Mouse (Mus musculus) ovary, postnatal 10 days (tissue): Measurements from ENCODE around the gene Ap1s2.

Experiments
- DNase-seq: peaks from one replicate; pipeline ENCODE4 v3.0.0; 2022; ENCODE audit warnings: low spot score

Gene Ap1s2

GRCm38 (mm10) chrX:163908337-163909250, at the start of gene Ap1s2:
Gene Ap1s2, plus strand, starts transcription at chrX:163909017.
- DNase-seq, result peak; percentile 68

DNA sequence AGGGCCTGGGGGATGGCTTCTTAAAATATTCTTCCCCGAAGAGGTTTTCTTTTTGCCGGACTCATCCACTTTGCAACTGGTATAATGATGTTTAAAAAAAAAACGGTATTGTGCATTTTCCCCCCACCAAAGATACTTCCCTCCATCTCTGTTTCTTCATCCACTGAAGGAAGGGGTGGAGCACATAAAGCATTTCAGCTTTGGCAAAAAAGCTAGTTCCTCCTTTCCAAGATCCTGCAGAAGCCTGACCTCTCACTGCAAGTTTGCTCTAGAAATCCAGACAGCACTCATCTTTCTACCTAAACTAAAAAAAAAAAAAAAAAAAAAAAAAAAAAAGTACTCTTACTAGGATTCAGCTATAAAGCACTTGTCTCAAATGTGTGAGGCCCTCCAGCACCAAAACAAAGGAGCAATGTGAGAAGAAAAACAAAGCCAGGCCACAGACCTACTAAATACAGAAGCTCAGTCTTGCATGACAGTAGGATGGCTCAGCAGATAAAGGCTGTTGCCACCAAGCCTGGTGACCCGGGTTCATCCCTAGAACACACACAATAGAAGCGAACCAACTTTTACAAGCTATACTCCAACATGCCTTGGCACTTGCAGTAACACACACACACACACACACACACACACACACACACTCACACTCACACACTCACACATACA, 41.0 kb upstream of the Ap1s2 start:
- no peak for DNase-seq

DNA sequence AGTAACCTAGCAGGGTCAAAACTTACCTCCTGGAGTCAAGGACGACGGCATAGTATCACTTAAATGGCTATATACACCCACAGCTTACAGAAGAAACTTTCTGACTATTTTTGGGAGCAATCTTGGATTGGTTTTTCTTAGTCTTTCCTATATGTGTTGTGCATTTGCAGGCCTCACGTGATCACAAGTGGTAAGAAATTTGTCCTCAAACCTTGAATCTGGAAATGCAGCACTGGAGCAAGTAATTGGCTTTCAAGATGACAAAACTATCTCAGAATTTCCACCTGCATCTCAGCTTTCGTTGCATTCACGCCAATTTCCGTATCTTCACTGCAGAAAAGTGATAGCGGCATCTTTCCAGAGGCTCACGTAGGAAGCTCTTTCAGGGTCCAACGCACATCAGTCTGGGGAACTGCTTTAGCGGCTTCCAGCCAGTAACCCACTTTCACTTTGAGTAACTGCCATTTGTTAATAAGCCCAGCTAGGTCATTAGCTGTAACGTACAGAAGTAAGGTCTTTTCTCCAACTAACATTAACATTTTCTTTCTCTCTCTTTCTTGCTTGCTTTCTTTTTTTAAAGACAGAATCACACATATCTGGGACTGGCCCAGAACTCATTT, 40.0 kb upstream of the Ap1s2 start:
- DNase-seq, result no peak

DNA sequence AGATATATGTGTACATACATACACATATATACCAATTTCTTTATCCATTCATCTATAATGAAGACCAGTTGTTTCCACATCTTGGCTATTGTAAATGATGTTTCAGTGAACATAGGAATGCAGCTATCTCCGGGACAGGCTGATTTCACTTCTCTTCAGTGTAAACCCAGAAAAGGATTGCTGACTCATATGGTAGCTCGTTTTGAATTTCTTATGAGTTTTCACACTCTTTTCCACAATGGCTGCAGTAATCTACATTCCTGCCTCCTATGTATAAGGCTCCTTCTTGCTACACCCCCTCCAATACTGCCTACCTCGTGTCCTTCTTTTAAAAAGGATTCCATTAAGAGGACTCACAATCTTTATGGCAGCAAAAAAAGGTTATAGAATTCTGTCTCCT, 32.9 kb upstream of the Ap1s2 start:
- DNase-seq, result no peak

DNA sequence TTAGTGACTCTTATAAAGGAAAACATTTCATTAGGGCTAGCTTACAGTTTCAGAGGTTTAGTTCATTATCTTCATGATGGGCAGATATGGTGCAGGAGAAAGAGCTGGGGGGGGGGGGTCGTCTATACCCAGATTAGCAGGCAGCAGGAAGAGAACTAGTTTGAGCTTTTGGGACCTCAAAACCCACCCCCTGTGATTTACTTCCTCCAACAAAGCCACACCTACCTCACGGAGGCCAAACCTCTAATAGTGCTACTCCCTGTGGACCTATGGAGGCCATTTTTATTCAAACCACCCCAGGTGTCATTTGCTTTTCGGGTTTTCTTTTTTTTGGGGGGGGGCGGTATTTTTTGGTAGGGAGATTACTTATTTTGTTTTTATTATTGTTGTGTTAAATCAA, 32.2 kb upstream of the Ap1s2 start:
- DNase-seq, result no peak

- no peak for DNase-seq
These were observed 29.8 kb upstream of the Ap1s2 start for GRCm38 (mm10) chrX:163879039-163879438.

GRCm38 (mm10) chrX:163879461-163879860, 29.4 kb upstream of the Ap1s2 start:
- DNase-seq, result no peak

- no peak for DNase-seq
These were observed 23.3 kb upstream of the Ap1s2 start for GRCm38 (mm10) chrX:163885539-163885981.

GRCm38 (mm10) chrX:163897354-163897753, 11.5 kb upstream of the Ap1s2 start:
- DNase-seq, result no peak

- no peak for DNase-seq
These were observed 9.3 kb upstream of the Ap1s2 start for GRCm38 (mm10) chrX:163899431-163900020.

GRCm38 (mm10) chrX:163906861-163907260, 2.0 kb upstream of the Ap1s2 start:
- DNase-seq, result no peak

- no peak for DNase-seq
These were observed 847 bp upstream of the Ap1s2 start for GRCm38 (mm10) chrX:163908003-163908336.

GRCm38 (mm10) chrX:163909381-163909780, 564 bp downstream of the Ap1s2 start:
- no peak for DNase-seq

- DNase-seq, result no peak
These were observed 4.0 kb downstream of the Ap1s2 start for GRCm38 (mm10) chrX:163912791-163913190.

DNA sequence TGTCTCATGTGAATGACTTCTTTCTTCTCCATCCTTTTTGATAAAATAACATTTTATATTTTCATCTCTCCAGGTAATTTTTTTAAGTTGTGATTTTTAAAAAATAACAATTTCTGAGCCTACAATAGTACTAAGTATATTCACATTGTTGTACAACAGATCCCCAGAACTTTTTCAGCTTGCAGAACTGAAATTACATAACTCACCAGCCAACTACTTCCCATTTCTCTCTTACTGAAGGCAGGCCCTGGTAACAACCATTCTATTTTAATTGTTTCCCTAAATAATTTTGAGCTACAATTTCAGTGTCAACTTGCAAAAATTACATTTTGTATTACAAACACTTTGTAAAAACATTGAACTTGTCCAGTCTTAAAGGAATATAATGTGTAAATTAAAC, 20.7 kb downstream of the Ap1s2 start:
- DNase-seq, result no peak

DNA sequence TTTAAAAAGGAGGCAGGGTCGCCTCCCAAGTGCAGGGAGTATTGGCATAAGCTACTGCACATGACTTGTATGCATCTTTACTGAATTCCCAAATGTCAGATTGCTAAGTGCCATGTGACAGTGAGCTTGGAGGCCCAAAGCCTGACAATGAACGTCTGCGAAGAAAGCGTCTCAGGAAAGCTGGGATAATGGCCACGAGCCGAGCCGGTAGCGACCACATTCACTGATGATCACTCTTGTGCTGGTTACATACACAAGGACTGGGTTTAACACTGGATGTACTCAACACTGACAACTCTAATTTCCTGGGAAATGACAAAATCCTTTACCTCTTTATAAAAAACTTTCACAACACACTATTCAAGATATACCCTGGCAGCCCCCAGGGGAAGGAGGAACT, 25.9 kb downstream of the Ap1s2 start:
- no peak for DNase-seq

DNA sequence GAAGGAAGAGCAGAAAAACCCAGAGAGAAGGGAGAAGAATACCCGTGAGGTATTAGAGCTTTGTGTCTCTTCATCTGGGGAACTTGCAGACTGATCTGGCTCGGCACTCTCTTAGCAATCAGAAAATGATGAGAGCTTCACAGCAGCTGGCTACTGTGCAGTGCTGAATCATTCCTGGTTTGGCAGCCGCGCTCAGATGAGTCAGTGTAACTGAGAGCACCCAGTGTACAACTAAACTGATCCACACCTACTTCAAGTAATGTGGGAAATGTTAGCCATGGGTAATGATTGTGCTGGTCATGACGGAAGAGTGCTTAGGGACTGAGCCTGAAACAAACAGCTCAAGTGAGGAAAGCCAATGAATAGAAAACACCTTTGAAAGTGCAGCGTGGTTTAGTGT, 29.8 kb downstream of the Ap1s2 start:
- DNase-seq, result no peak

DNA sequence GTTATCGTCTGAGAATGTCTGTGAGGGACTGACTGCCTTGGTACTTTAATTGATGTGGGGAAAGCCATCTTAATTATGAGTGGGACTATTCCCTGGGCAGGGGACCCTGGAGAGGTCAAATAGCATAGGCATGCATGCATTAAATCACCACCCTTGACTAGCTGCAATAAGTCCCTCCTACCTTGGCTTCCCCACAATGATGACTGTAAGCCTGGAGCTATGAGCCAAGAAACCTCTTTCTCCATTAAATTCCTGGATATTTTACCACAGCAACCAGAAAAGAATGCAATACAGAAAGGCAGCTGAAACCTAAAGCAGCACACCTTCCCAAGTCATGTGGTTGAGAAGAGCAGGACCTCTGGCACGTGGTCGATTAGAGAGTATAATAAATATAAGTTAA, 35.6 kb downstream of the Ap1s2 start:
- no peak for DNase-seq

GRCm38 (mm10) chrX:163951618-163952017, 42.8 kb downstream of the Ap1s2 start:
- no peak for DNase-seq

GRCm38 (mm10) chrX:163957381-163957780, 48.6 kb downstream of the Ap1s2 start:
- no peak for DNase-seq

DNA sequence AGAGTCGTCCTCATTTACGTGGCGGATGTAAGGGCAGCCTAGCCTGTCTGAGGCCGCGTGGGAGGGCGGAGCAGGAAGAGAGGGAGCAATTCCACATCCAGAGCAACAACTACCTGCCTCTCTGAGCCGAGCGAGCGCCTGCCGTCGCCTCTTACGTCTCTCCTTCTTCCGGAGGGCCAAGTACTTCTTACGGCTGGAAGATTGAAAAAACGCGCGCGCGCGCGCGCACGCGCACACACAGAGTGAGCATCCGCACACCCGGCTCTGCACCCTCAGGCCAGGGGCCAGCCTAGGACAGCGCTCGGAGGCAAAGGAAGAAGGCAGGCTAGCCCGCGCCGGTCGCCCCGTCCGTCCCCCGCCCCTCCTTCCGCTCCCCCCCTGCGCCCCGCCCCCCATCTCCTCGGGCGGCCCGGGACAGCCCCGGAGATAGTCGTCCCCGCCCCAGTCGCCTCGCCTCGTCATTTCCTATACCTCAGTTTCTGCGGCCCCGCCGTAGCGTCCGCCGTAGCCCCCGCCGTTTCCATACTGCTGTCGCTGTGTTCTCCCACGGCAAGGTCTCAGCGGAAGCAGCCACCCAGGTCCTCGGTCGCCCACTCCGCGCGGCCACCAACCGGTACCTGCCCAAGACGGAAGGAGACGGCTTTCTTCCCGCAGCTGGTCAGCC, 49.1 kb downstream of the Ap1s2 start:
- DNase-seq, result peak; percentile 11

DNA sequence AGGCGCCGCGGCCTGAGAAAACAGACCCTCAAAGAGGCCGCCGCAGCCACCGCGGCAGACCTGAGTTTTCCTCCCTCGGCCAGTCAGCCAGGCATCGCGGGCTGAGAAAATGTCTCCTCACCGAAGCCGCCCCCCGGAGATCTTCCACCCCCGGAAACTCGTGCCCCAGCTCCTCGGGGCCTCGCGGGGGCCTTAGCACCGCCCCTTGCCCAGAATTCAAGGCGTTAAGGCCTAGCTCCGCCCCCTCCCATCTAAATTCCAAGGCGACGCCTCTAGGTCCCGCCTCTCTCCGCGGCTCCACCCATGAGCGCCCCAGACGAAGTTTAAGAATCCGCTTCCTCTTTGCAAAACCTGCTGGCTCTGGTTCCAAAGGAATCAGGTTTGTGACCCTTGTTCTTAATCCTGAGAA, 49.7 kb downstream of the Ap1s2 start, which contains the start of gene Zrsr2:
TSS of gene Zrsr2 (minus strand) at position 195 of the 409 bp plus-strand sequence.
- peak; percentile 17 for DNase-seq
